Mouse (Mus musculus) neural tube, embryonic 11.5 days (tissue): ENCODE data around the gene AU040320. TPM values are rescaled to one million over a fixed set of nuclear protein-coding genes. Genes with fewer than 3 reads are reported as not detected.

Source experiments
- ATAC-seq: fragments of 200-750 bp; cut with Nextera tagmentation; 2 replicates; pipeline ENCODE4 v1.8.0; 2017; ENCODE audit warnings: moderate number of reproducible peaks, mild to moderate bottlenecking, moderate TSS enrichment, moderate library complexity; ENCODE audit not compliant: insufficient read depth, low FRiP score, low TSS enrichment
- DNase-seq: peaks from one replicate; pipeline ENCODE4 v3.0.0-alpha.2; 2015; ENCODE audit warnings: low spot score
- H3K27ac ChIP-seq: fragments of 300-500 bp; sonication (generic); 2 replicates; pipeline ENCODE4 v1.5.1; 2014; ENCODE audit warnings: low read depth, mild to moderate bottlenecking, low read length
- H3K27me3 ChIP-seq: fragments of 300-500 bp; sonication (generic); 2 replicates; pipeline ENCODE4 v1.6.1; 2014; ENCODE audit warnings: mild to moderate bottlenecking, low read length, mixed read lengths; ENCODE audit not compliant: control insufficient read depth, insufficient read depth
- H3K36me3 ChIP-seq: fragments of 300-500 bp; sonication (generic); 2 replicates; pipeline ENCODE4 v1.6.1; 2014; ENCODE audit warnings: mild to moderate bottlenecking, low read length, moderate library complexity, mixed read lengths; ENCODE audit not compliant: control insufficient read depth, insufficient read depth
- H3K4me1 ChIP-seq: fragments of 300-500 bp; sonication (generic); 2 replicates; pipeline ENCODE4 v1.6.1; 2014; ENCODE audit warnings: low read length, mixed read lengths; ENCODE audit not compliant: control insufficient read depth, insufficient read depth
- H3K4me2 ChIP-seq: fragments of 300-500 bp; sonication (generic); 2 replicates; pipeline ENCODE4 v1.6.1; 2014; ENCODE audit warnings: low read depth, mild to moderate bottlenecking, moderate library complexity
- H3K4me3 ChIP-seq: fragments of 300-500 bp; sonication (generic); 2 replicates; pipeline ENCODE4 v1.5.1; 2014; ENCODE audit warnings: low read depth, low read length
- H3K9ac ChIP-seq: fragments of 300-500 bp; sonication (generic); 2 replicates; pipeline ENCODE4 v1.6.1; 2014; ENCODE audit warnings: mild to moderate bottlenecking, low read length
- H3K9me3 ChIP-seq: fragments of 300-500 bp; sonication (generic); 2 replicates; pipeline ENCODE4 v1.6.1; 2016; ENCODE audit warnings: low read length; ENCODE audit not compliant: control insufficient read depth
- WGBS: fragments of 180-500 bp; shearing (Covaris S2); extraction: QIAGEN DNeasy Blood & Tissue Kit; methylation state at CpG from one replicate; pipeline ENCODE4 v1.1.7; 2014; 5-methylcytosine and 5-hydroxymethylcytosine counted together
- polyA plus RNA-seq: library from polyadenylated mRNA; unstranded; fragments of >200 nt; fragmentation: Nextera tagmentation; extraction: Ambion mirVana; gene quantifications from 2 replicates; pipeline ENCODE4 v1.2.1, GENCODE M21; 2014

AU040320 gene
- polyA plus RNA-seq, 1 experiment from 2014 or later = 32.4 TPM

DNA sequence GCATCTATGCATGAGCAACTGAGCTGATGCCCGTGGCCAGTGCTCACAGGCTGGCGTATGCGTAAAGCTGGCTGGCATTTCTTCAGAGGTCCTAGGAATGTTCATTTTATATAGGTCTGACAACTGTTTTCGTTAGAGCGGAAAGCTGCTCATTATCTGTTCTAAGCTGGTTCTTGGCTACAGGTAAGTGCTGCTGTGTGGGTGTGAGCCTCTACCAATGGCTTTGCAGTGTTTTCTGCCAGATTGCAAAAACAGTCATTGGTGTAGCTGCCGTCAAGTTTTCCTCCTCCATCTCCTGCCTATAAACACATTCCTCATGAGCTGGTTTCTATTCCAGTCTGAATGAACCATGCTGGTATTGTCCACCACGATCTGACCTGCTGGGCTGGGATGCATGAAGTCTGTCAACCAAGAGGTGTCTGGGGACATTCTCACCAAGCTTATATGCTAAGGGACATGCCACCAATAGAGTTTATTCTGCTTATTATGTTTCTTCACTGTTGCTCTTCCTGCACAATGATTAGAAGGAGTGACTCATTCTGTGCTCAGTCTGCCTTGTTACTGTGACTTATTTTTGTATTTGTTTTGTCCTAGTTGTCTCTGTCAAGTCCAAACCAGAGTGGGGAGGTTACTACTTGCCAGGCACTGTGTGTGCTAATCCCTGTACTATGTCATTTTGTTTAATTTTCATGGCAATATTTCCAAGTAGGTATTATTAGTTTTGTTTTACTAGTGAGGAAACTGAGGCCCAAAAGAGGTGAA lies 39.2 kb downstream of the AU040320 start:
- Histone ChIP-seq H3K4me1 (no peaks in the 10 kb centered on the region), H3K27me3 (no peaks in the 10 kb centered on the region), H3K4me2 (no peak overlapping the region), H3K27ac (no peak overlapping the region), H3K4me3 (no peak overlapping the region), H3K9ac (no peak overlapping the region), H3K9me3 (no peaks in the 10 kb centered on the region), H3K36me3 (no peaks in the 10 kb centered on the region)
- no peak for DNase-seq
- ATAC-seq = no peak
- WGBS = 95% methylated on average over 7 of the region's 7 CpGs

DNA sequence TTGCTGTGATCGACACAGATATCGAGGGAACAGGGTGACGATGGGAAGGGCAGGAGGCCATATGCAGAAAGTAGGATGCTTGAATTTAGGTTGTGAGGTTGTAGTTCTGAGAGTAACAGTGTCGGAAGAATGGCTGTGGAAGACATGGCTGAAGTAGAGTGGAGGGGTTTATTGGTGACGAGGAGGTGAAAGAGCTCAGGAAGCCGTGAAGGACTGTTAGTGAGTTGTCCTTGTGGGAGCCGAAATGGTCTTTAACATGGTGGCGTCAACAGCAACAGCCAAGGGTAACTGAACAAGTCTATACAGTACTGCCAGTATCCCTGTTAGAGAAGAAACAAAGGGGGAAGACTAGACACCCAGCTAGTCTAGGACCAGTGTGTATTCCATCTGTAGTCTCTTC lies 48.8 kb downstream of the AU040320 start:
- H3K27ac ChIP-seq = no peak overlapping the region
- H3K9me3 ChIP-seq = no peaks in the 10 kb centered on the region
- no peak overlapping the region for H3K9ac ChIP-seq
- no peaks in the 10 kb centered on the region for H3K36me3 ChIP-seq
- H3K4me1 ChIP-seq = no peaks in the 10 kb centered on the region
- no peak overlapping the region for H3K4me2 ChIP-seq
- ATAC-seq (no peak), DNase-seq (no peak)
- H3K4me3 ChIP-seq = no peak overlapping the region
- 91% methylated on average over 8 of the region's 8 CpGs for WGBS
- no peaks in the 10 kb centered on the region for H3K27me3 ChIP-seq

DNA sequence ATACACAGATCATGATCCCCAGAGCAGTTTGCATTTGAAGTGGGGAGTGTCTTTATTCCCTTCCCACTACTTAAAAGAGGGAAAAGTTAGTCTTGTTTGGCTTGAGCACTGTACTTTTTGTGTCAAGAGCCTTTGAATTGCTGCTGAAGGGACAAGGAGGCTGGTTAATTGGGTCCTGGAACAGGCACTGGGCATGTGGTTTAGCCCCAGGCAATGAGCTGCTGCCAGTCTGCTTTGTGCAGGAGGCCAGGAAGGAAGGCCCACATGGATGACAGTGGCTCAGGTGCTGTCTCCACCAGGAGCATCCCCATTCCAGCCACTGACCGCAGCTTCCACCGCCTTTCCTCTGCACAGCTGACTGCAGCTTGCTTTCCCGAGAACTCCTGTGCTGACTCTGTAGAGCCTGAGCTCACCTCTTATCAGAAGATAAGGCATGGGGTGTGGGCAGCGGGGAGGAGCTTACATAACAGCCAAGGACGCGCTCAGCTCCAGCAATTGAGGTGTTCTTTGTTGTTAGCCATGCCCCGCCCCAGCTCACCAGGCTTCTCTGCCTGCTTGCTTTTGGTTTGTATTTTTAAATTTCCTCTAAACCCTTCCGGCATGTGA lies 50.0 kb downstream of the AU040320 start:
- DNase-seq (no peak), ATAC-seq (no peak)
- WGBS = 42% methylated on average over 8 of the region's 8 CpGs
- Histone ChIP-seq H3K4me2 (no peak overlapping the region), H3K9me3 (no peaks in the 10 kb centered on the region), H3K4me1 (no peaks in the 10 kb centered on the region), H3K9ac (no peak overlapping the region), H3K27me3 (no peaks in the 10 kb centered on the region), H3K4me3 (no peak overlapping the region), H3K36me3 (no peaks in the 10 kb centered on the region), H3K27ac (no peak overlapping the region)

DNA sequence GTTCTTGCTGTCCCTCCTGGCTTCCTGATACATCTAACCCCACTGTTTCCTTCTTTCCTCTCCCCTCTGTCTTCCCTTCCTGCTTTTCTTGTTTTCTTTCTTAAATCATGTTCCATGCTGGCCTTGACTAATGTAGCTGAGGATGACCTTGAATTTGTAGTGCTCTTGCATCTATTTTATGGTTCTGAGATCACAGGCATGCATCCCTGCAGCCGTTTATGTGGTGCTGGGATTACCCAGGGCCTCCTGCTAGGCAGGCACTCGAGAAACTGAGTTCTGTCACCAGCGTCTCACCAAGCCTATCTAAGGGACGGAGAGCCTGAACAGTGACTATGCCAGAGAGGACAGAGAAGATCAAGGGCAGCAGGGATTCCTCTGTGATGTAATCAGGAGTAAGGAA lies 52.4 kb downstream of the AU040320 start:
- H3K9ac ChIP-seq = no peak overlapping the region
- 0 out of 2 replicates have a peak, but pooled peaks cover 2% of the 10 kb centered on the region for H3K36me3 ChIP-seq

GRCm38 (mm10) chr4:126806692-126807427 lies 53.5 kb downstream of the AU040320 start:
- Histone ChIP-seq H3K27ac (no peak overlapping the region), H3K4me1 (no peaks in the 10 kb centered on the region), H3K9ac (no peak overlapping the region), H3K27me3 (no peaks in the 10 kb centered on the region), H3K9me3 (no peaks in the 10 kb centered on the region), H3K4me3 (no peak overlapping the region), H3K4me2 (no peak overlapping the region), H3K36me3 (0 out of 2 replicates have a peak, but pooled peaks cover 2% of the 10 kb centered on the region)
- ATAC-seq = no peak
- no peak for DNase-seq
- WGBS = 92% methylated on average over 7 of the region's 7 CpGs

More for the DNA sequence above, 52.4 kb downstream of the AU040320 start:
- ATAC-seq = no peak
- no peak overlapping the region for H3K4me2 ChIP-seq
- H3K27ac ChIP-seq = no peak overlapping the region
- 57% methylated on average over 4 of the region's 4 CpGs for WGBS
- no peak for DNase-seq
- H3K9me3 ChIP-seq = no peaks in the 10 kb centered on the region
- no peak overlapping the region for H3K4me3 ChIP-seq
- H3K4me1 ChIP-seq = no peaks in the 10 kb centered on the region
- H3K27me3 ChIP-seq = no peaks in the 10 kb centered on the region

- H3K27me3 ChIP-seq = no peaks in the 10 kb centered on the region
- H3K4me2 ChIP-seq = no peak overlapping the region
- no peak overlapping the region for H3K9ac ChIP-seq
- H3K36me3 ChIP-seq = 0 out of 2 replicates have a peak, but pooled peaks cover 2% of the 10 kb centered on the region
- no peak overlapping the region for H3K4me3 ChIP-seq
- 91% methylated on average over 3 of the region's 3 CpGs for WGBS
- no peak overlapping the region for H3K27ac ChIP-seq
- DNase-seq = no peak
- H3K4me1 ChIP-seq = no peaks in the 10 kb centered on the region
- ATAC-seq = no peak
- no peaks in the 10 kb centered on the region for H3K9me3 ChIP-seq
Measured at GRCm38 (mm10) chr4:126810566-126810965, 57.2 kb downstream of the AU040320 start.

GRCm38 (mm10) chr4:126813212-126813611 lies 59.9 kb downstream of the AU040320 start:
- no peak overlapping the region for H3K9ac ChIP-seq
- no peak for DNase-seq
- 91% methylated on average over 5 of the region's 5 CpGs for WGBS
- no peaks in the 10 kb centered on the region for H3K4me1 ChIP-seq
- H3K27ac ChIP-seq = no peak overlapping the region
- H3K4me2 ChIP-seq = no peak overlapping the region
- H3K36me3 ChIP-seq = 0 out of 2 replicates have a peak, but pooled peaks cover 5% of the 10 kb centered on the region
- ATAC-seq = no peak
- no peaks in the 10 kb centered on the region for H3K9me3 ChIP-seq
- H3K27me3 ChIP-seq = no peaks in the 10 kb centered on the region
- no peak overlapping the region for H3K4me3 ChIP-seq

GRCm38 (mm10) chr4:126814854-126815253 lies 61.5 kb downstream of the AU040320 start:
- Histone ChIP-seq H3K9me3 (no peaks in the 10 kb centered on the region), H3K4me3 (no peak overlapping the region), H3K4me1 (no peaks in the 10 kb centered on the region), H3K27ac (0 out of 2 replicates have a peak overlapping the region, but pooled peaks have one; percentile 23), H3K4me2 (no peak overlapping the region), H3K27me3 (no peaks in the 10 kb centered on the region), H3K9ac (no peak overlapping the region), H3K36me3 (0 out of 2 replicates have a peak, but pooled peaks cover 3% of the 10 kb centered on the region)
- WGBS = 78% methylated on average over 5 of the region's 5 CpGs
- no peak for DNase-seq
- no peak for ATAC-seq
